Mouse (Mus musculus) liver, adult 2 months (tissue): Measurements from ENCODE around the gene Tmem218.

ENCODE experiments used
- CTCF ChIP-seq: fragments of 200-500 bp; IDR thresholded peaks from 2 replicates; pipeline ENCODE4 v1.5.1; 2011; ENCODE audit warnings: low read depth, low read length, control low read depth
- POLR2A ChIP-seq: fragments of 200-500 bp; IDR thresholded peaks from 2 replicates; pipeline ENCODE4 v1.6.1; 2011; ENCODE audit warnings: low read length, control low read depth; ENCODE audit not compliant: insufficient read depth; ENCODE audit errors: extremely low read depth

DNA sequence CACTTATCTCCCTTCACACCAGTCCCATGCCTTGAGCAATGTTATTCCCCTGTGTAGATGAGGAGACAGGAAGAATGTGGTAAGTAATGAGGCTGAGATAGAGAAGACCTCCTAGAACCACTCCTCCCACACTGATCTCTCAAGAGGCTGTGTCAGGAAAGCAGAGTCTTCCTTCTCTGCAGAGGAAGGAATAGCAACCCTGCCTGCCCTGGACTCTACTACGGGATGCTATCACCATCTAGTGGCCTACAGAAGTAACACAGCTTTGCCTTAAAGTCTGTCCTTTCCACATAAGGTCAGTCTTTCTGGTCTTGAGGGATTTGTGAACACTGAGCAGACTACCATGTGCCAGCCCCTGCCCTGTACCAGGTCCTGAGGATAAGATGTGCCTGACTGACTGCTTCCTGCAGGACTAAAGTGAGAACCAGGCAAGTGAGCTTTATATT lies 21.9 kb downstream of the Tmem218 start:
- TF ChIP-seq CTCF (peak; percentile 68), POLR2A (no peak)
